Mouse (Mus musculus) cerebellum, adult 2 months (tissue): ENCODE measurements around the gene Tamm41.

Experiments
- CTCF ChIP-seq: fragments of 200-500 bp; IDR thresholded peaks from 2 replicates; pipeline ENCODE4 v1.5.1; 2011; ENCODE audit warnings: low read depth, mild to moderate bottlenecking, control low read depth, low read length, moderate library complexity, borderline replicate concordance; ENCODE audit not compliant: insufficient read depth
- POLR2A ChIP-seq: fragments of 200-500 bp; IDR thresholded peaks from 2 replicates; pipeline ENCODE4 v1.6.1; 2011; ENCODE audit warnings: low read length, control low read depth, borderline replicate concordance; ENCODE audit not compliant: insufficient read depth

- TF ChIP-seq CTCF: no peak
- TF ChIP-seq POLR2A: no peak
Measured at GRCm38 (mm10) chr6:114957756-114958155, 79.9 kb downstream of the Tamm41 start.
